Mouse (Mus musculus): ENCODE measurements around the gene Mettl24. TPM values are rescaled to one million over a fixed set of nuclear protein-coding genes. Genes with fewer than 3 reads are reported as not detected.

Mettl24 gene
- polyA plus RNA-seq, 1 experiment, result 1.2 TPM

DNA sequence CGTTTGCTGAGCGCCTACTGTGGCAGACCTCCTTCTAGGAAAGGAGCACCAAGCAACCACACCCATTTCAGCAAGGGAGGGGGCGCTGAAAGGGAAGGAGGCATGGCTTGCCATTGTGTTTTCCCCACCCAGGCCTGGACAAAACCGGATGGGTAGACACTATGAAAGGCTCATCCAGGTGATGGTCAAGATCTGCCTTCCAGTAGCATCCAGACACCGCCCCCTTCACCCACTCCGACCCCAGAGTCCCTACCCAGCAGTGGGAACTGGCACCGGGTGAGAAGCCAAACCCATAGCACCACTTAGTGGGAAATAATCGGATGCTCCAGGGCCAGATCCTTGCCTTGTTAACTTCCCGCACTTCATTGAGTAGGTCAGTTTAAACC is 779 bp downstream of the Mettl24 start:
- no peak for DNase-seq (ENCODE audit: extremely low spot score in 1 of 2, low spot score in 1 of 2)

DNA sequence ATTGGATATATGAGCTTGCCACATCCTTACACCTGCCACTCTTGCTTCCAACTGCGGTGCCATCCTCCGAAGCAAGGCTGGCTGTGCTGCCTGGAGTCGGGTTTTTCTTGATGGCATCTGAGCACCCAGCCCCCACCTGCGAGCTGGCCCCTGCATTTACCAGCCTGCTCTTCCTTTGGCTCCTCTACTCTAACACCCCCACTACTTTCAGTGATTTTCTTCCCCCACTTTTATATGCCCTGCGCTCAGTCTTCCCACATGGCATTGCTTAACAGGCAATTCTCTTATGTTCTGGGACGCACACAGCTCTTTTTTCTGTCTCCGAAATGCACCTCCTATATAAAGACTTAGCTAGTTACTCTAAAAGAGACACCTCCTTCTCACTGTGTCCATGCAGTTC is 1.2 kb downstream of the Mettl24 start:
- DNase-seq (ENCODE audit: extremely low spot score in 1 of 2, low spot score in 1 of 2), result peak; percentile 51 to 71

DNA sequence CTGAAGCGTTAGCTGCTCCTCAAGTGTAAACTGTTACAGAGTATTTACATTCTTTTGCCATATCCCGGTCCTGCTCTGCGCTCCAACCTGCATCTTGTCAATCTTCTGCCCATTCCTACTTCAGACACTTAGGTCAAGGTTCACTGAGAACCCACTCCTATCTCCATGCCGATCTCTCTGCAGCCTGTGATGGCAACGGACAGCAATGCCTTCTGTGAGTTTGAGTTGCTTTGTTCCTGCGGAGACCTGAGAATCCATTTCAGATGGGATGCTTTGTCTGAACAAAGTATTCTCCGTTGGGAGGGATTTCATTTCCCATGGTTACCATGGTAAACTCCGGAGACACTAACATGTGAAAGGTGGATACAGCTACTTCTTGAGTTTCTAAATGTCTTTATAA is 2.6 kb downstream of the Mettl24 start:
- DNase-seq (ENCODE audit: extremely low spot score in 1 of 2, low spot score in 1 of 2), result no peak

DNA sequence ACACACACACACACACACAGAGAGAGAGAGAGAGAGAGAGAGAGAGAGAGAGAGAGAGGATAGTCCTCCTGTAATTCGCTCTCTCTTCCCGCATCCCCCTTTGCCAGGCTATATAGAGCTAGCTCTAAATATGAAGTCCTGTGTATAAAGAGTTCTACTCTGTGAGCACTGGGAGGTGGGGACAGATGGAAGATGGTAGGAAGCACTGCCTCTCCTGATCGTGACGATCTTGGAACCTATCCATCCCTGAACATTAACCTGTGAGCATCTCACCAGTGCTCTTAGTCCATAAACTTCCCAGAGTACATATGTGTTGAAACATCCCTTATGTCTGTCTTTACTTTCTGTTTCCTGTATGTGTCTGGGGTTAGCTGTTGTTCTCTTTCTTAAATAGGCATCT is 3.9 kb downstream of the Mettl24 start:
- DNase-seq (ENCODE audit: extremely low spot score in 1 of 2, low spot score in 1 of 2), result peak in 1 of 2 experiments; percentile 36

DNA sequence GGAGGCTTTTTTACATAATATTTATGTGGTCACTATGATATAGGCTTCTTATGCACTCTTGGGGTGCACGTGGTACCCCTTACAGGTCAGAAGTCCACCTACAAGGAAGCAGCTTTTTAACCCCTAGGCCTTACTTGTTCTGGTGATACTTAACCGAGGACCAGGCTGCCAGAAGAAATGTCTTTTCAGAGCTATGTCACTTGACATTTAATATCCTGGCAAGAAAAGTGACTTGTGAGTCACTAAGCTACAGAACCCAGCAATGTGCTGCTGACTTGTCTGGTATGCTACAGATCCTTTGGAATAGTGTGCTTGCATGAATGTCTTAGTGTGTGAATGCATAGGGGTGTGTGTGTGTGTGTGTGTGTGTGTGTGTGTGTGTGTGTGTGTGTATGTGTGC is 4.3 kb downstream of the Mettl24 start:
- DNase-seq (ENCODE audit: extremely low spot score in 1 of 2, low spot score in 1 of 2), result peak in 1 of 2 experiments; percentile 57

DNA sequence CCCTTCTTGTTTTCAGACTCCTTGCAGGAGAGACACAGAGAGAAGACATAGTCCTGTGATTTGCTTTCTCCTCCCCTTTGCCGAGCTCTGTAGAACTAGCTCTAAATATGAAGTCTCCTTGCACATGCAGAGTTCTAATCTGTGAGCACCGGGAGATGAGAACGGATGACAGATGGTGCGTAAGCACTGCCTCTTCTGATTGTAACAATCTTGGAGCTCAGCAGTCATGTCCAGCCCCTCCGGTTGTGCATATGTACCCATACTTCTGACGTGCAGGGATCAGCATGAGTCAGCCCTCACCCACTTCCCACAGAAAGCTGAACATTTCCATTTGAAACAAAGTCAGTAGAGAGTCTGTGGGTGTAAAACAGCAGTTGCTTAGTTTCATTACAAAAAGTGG is 5.2 kb downstream of the Mettl24 start:
- peak; percentile 89 for DNase-seq (ENCODE audit: extremely low spot score in 1 of 2, low spot score in 1 of 2)

DNA sequence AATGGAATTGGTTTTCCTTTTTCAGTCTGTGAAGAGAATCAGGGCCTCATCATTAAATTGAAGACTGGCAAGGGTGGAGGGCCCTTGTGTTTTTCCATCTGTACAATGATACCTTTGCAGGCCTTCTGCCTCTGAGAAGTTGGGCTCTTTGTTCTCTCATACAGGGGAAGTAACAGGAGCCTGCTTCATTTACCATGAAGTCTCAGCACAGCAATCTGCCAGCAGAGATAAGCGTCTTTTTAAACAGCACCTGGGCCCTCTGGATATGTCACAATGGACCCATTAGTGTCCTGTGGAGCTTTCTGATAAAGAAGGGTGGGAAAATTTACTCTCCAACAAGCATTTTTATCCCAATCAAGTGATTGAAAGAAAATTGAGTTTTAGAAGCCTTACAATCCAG is 5.8 kb downstream of the Mettl24 start:
- DNase-seq (ENCODE audit: extremely low spot score in 1 of 2, low spot score in 1 of 2), result no peak

DNA sequence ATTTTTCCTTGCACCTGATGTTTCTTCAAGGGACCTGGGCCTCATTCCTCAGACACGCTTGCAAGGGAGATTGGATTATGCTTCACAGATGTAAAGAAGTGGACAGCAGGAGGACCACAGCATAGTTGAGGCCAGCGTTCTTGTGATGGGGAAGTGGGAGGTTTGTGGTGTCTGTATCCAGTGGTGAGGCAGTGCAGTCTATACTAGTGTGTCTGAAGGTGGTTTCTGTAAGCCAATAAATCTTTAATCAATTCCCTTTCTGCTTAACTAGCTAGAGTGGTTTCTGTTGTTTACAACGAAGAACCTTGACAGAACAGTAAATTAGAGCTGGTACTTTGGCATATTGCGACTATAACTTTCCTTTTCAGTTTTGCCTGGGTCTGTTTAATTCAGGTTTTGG is 15.6 kb downstream of the Mettl24 start:
- no peak for DNase-seq (ENCODE audit: extremely low spot score in 1 of 2, low spot score in 1 of 2)

DNA sequence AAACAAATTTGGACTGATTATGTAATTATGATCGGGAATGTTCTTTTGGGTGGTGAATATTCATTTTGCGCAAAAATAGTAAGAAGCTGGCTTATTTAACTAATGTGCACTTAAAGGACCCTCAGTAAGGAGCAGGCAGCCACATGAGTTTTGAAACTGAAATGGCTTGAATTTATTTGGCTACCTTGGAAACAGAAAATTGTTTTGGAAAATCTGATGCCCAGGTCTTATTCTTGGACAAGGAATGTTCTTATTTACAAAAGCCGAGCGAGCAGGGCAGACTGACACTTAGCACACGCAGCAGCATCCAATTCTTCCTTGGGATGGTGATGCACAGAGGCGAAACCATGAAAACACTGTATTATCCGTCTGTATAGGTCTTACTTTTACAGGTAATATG is 28.0 kb downstream of the Mettl24 start:
- DNase-seq (ENCODE audit: extremely low spot score in 1 of 2, low spot score in 1 of 2), result no peak

DNA sequence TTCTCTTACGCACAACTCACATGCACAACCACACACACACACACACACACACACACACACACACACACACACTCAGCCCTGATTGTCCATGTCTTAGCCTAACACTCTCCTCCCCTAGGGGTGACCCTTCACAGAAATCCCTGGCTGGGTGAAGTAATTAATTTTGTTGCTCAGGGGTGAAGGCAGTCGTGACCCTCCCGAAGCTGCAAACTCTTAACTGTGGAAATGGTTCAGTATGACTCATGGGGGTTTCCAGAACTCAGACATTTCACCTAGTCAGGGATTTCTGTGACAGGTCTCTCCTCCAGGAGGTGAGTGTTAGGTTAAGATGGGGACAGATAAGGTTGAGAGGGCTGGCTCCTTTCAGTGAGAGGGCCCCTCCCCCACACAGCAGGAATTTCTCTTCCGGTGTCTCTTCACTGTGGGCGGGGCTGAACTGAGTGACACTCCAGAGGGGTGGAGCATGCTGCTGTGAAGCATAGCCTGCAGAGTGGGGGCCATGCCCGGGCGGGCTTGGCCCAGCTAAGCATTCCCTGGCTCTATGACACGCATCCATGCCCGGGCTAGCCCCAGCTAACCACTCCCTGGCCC is 30.0 kb downstream of the Mettl24 start:
- no peak for DNase-seq (ENCODE audit: extremely low spot score in 1 of 2, low spot score in 1 of 2)

DNA sequence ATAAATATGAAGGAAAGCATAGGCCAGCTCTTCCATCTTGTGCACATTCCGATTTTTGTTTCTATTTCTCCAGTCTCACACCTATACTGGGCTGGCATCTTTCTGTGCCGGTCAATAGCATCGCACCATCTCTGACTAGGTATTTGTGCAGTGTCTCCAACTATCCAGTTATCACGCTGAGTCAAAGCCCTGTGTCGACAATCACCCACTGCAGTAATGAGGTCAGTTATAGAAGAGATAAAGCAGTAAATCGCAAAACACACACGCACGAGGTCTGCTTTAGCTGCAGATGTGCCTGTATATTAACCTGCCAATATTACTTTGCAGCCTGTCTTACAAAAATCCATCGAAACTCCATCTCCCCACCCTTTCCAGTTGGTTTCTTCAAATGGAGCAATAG is 30.7 kb downstream of the Mettl24 start:
- no peak for DNase-seq (ENCODE audit: extremely low spot score in 1 of 2, low spot score in 1 of 2)

DNA sequence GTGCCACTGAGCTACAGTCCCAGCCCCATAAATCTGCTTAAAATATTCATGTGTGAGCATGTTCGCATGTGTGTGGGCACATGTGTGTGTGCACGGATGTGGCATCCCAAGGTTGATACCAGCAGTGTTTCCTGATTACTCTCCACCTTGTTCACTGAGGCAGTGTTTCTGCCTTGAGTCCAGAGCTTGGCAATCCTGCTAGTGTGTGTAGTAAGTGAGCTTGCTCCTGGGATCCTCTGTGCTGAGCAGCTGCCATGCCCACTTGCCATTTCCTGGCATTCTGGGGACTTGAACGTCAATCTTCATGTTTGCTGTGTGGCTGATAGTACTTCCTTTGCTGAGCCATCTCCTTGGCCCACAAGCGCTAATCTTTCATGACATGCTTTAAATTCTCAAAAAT is 32.1 kb downstream of the Mettl24 start:
- no peak for DNase-seq (ENCODE audit: extremely low spot score in 1 of 2, low spot score in 1 of 2)

DNA sequence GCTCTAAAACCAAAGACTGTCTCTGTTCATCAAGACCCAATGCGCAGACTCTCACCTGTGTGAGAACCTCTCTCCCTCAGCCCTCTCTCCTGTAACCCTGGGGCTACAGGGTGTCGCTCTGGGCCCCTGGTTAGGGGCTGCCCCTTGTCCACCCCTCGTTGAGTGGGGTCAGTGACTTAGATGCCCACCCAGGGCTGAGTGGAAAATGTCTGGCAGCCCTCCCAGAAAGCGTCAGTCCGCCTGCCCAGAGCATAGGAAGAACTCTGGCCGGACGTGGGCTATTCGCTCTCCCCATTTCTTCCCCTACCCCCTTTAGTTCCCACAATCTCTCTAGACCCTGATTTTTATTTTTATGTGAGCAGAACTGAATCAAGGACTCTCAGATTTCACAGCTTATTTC is 33.2 kb downstream of the Mettl24 start:
- DNase-seq (ENCODE audit: extremely low spot score in 1 of 2, low spot score in 1 of 2), result no peak

DNA sequence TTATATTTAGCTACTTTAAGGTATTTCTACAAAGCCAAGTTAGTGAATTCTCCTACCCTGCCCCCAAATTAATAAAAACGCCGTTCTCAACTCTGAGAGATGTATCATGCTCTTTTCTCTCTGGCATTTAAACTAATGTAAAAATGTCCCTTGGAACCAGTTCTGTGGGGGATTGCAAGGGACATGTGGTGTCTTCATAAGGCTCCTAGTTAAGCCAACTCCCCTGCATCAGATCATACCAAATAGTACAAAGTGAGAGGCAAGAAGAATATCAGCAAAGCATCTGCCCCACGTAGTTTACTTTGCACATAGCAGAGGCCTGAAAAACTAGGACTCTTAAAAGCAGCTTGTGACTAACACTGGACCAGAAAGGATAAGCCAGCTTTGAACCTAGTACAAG is 33.6 kb downstream of the Mettl24 start:
- peak; percentile 53 to 55 for DNase-seq (ENCODE audit: extremely low spot score in 1 of 2, low spot score in 1 of 2)

DNA sequence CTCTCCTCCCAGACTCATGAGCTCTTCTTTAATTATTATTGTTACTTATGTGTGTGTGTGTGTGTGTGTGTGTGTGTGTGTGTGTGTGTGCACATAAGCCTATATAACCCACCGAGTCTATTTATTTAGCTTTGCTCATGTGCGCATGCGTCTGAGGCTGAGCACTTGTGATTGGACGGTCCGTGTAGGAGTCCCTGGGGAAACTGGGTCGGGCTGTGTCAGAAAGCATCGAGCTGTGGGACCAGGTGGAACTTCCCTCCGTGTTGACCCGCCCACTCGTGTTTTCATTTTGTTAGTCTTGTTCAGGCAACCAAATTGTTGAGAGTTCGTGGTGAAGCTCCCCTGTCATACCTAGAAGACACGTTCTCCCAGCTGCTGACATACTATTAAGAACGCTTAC is 35.3 kb downstream of the Mettl24 start:
- no peak for DNase-seq (ENCODE audit: extremely low spot score in 1 of 2, low spot score in 1 of 2)

DNA sequence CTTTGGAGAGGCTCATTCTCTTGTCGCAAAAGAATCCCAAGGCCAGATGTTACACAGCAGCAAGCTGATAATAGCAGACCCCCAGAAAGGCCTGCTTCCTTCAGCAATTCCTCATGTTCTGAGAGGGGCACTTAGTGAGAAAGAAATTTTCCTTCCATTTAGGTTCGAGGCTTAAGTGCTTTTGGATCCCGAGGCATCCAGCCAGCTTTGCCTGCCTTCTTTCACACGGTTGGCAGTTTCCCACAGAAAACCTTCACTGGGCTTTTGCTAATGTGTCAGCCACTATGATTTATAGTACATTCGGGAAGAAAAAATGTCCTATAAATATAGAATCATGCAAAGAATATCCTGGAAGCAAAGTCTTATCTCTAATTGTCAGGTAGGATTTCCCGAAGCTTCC is 36.0 kb downstream of the Mettl24 start:
- DNase-seq (ENCODE audit: extremely low spot score in 1 of 2, low spot score in 1 of 2), result peak in 1 of 2 experiments; percentile 69

DNA sequence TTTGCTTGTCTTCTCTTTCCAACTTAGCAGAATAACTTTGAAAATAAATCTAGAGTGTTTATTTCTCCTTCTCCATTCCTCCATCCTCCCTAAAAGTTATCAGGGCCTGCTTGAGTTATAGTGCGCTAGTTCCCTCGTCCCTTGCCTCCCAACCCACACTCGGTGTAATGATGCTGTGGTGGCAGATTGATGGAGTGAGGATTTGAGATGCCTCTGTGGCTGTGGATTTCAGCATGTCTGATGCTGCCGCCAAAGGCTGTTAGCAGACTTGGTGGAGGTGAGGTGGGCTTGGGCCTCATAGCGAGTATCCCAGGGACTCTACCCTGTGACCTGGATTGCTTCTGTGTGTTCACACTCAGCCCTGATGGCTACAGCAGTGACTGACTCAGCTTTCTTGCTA is 37.8 kb downstream of the Mettl24 start:
- no peak for DNase-seq (ENCODE audit: extremely low spot score in 1 of 2, low spot score in 1 of 2)

DNA sequence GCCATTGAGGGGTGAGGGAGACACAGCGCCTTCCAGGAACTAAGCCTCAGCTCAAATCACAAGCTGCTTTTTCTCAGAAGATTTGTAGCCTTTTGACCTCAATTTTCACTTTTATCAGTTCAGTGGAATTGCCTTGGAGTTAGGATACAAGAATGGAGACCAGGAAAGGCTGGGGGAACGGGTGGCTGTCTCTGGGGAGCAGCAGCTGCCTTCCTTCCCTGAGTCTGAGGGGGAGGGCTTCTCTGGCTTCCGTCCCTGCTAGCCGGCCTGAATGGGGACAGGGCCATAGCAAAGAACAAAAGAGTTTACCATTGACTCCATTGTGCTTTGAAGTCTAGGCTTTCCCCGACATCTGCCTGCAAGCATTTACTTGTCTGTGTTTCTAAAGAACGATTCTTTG is 41.3 kb downstream of the Mettl24 start:
- no peak for DNase-seq (ENCODE audit: extremely low spot score in 1 of 2, low spot score in 1 of 2)

DNA sequence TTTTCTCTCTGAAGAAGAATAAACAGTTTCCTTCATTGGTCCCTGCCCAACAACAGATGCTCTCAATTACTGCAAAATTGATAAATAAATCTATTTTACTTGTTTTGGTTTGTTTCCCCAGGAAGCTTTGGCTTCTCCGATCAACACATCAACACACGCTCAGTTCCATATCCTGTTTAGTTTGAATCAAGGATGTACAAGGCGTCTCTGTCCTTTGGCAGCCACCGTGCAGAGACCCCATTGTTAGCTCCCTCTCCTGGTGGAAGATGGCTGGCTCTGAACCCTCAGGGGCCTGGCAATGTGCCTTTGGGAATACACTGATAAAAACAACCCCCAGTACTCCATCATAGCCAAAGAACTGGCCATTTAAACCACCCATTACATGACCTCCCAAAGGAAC is 42.0 kb downstream of the Mettl24 start:
- DNase-seq (ENCODE audit: extremely low spot score in 1 of 2, low spot score in 1 of 2), result no peak

DNA sequence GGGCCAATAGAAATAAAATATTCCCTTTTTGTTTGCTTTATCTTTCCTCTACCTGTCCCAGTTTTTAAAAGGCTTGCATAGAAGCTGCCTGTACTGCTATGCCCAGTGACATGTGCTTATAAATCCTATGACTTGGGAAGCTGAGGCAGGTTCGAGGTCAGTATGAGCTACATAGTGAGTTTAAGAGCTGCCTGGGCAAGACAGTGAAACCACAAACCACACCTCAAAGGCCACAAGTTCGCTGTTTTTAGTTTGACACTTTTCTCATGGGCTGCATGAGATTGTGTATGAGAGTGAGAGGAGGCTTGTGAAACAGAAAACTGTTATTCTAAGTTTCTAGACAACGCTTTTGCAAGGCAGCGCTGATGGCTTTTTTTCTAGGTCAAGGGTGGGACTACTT is 42.4 kb downstream of the Mettl24 start:
- DNase-seq (ENCODE audit: extremely low spot score in 1 of 2, low spot score in 1 of 2), result no peak

DNA sequence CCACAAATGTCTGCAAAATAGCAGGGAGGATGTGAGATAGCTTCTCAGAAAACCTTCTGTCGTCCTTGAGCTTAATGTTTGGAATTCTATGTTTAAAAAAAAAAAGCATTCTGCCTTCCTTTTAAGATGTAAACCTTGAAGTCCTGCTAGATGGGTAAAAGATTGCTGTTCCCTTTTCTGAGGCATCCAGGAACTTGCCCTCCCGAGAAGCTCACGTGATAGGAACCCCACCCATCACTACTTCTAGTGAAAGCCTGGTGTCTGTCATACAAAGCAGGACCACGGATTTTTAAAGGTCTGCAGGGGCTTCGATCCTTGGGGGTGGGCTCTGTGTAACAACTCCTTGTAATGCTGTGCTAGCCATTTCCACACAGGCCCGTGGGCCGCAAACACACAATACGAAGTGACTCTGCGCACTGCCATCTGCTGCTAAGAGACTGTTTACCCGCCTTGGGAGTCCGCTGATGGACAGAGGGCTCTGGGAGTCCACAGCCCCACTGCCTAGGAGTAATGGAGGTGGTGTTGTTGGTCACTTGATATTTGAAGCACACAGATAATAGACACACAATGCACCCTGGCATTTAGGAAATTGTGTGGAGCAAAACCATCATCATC is 43.3 kb downstream of the Mettl24 start:
- no peak for DNase-seq (ENCODE audit: extremely low spot score in 1 of 2, low spot score in 1 of 2)

DNA sequence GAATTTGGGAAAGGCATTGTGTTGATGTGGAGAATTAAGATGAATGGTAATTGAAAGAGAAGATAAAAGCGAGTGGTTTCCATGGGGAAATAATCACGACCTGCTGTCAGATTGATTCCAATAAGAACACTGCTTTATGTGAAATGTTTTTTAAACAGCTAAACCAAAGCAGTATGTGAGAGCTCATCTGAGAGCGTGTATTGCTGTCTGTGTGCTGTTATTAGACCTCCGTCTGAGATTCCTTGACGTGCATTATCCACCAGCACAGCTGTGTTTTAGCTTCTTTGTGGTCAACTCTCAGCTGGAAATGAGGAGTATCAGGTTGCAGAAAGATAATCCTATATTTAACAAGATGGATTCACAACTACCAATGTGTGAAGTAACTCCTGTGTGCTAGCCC is 43.9 kb downstream of the Mettl24 start:
- DNase-seq (ENCODE audit: extremely low spot score in 1 of 2, low spot score in 1 of 2), result no peak

DNA sequence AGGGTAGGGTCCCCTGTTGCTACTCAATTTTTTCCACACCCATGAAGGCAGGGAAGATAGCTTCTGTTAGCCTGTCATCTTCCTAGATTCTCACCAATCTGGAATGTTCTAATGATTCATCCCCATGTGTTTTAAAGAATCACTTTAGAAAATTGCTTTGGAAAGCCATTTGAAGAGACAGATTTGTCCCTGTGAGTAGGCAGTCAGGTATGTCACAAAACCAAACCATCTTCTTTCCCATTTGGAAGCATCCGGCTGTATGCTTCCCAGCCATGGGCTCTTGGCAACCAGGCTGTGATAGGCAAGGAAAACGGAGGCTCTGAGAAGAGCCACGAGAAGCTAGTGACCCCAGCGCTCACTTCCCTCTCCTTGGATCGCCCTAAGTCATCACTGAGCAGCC is 47.1 kb downstream of the Mettl24 start:
- no peak for DNase-seq (ENCODE audit: extremely low spot score in 1 of 2, low spot score in 1 of 2)
